Mouse (Mus musculus) neural tube, embryonic 15.5 days (tissue): Measurements from ENCODE around the gene Cenph. TPM values are rescaled to one million over a fixed set of nuclear protein-coding genes. Genes with fewer than 3 reads are reported as not detected.

Experiments used
- ATAC-seq: fragments of 200-750 bp; cut with Nextera tagmentation; 2 replicates; pipeline ENCODE4 v1.8.0; 2017; ENCODE audit warnings: mild to moderate bottlenecking, moderate TSS enrichment, moderate library complexity; ENCODE audit not compliant: low FRiP score
- H3K27ac ChIP-seq: fragments of 300-500 bp; sonication (generic); replicated peaks from 2 replicates; pipeline ENCODE4 v1.5.1; 2015; ENCODE audit warnings: mild to moderate bottlenecking, inconsistent platforms
- H3K27me3 ChIP-seq: fragments of 300-500 bp; sonication (generic); replicated peaks from 2 replicates; pipeline ENCODE4 v1.6.1; 2015; ENCODE audit warnings: inconsistent platforms
- H3K36me3 ChIP-seq: fragments of 300-500 bp; sonication (generic); 2 replicates; pipeline ENCODE4 v1.6.1; 2015; ENCODE audit warnings: inconsistent platforms
- H3K4me1 ChIP-seq: fragments of 300-500 bp; sonication (generic); 2 replicates; pipeline ENCODE4 v1.6.1; 2015; ENCODE audit warnings: inconsistent platforms
- H3K4me2 ChIP-seq: fragments of 300-500 bp; sonication (generic); 2 replicates; pipeline ENCODE4 v1.6.1; 2015; ENCODE audit warnings: inconsistent platforms, mild to moderate bottlenecking, moderate library complexity
- H3K4me3 ChIP-seq: fragments of 300-500 bp; sonication (generic); replicated peaks from 2 replicates; pipeline ENCODE4 v1.5.1; 2015; ENCODE audit warnings: mild to moderate bottlenecking, inconsistent platforms
- H3K9ac ChIP-seq: fragments of 300-500 bp; sonication (generic); replicated peaks from 2 replicates; pipeline ENCODE4 v1.6.1; 2015; ENCODE audit warnings: mild to moderate bottlenecking, inconsistent platforms
- H3K9me3 ChIP-seq: fragments of 300-500 bp; sonication (generic); replicated peaks from 2 replicates; pipeline ENCODE4 v1.6.1; 2016; ENCODE audit warnings: inconsistent platforms
- WGBS: fragments of 180-500 bp; shearing (Covaris S2); methylation state at CpG from one replicate; pipeline ENCODE4 v1.1.7; 2015; ENCODE audit warnings: mixed read lengths; 5-methylcytosine and 5-hydroxymethylcytosine counted together
- polyA plus RNA-seq: library from polyadenylated mRNA; unstranded; fragments of >200 nt; fragmentation: Nextera tagmentation; extraction: Ambion mirVana; gene quantifications from 2 replicates; pipeline ENCODE4 v1.2.1, GENCODE M21; 2015

The Cenph gene
- polyA plus RNA-seq, 1 experiment from 2014 or later, result 5.9 TPM

GRCm38 (mm10) chr13:100721656-100722055, 54.0 kb downstream of the Cenph start:
- Histone ChIP-seq H3K4me1 (peaks cover 6% of the 10 kb centered on the region), H3K36me3 (peaks cover 36% of the 10 kb centered on the region), H3K27ac (no peak overlapping the region), H3K27me3 (no peaks in the 10 kb centered on the region), H3K9me3 (no peaks in the 10 kb centered on the region), H3K4me3 (no peak overlapping the region), H3K4me2 (no peak overlapping the region), H3K9ac (no peak overlapping the region)
- ATAC-seq, result no peak
- 82% methylated on average over 5 of the region's 5 CpGs for WGBS

DNA sequence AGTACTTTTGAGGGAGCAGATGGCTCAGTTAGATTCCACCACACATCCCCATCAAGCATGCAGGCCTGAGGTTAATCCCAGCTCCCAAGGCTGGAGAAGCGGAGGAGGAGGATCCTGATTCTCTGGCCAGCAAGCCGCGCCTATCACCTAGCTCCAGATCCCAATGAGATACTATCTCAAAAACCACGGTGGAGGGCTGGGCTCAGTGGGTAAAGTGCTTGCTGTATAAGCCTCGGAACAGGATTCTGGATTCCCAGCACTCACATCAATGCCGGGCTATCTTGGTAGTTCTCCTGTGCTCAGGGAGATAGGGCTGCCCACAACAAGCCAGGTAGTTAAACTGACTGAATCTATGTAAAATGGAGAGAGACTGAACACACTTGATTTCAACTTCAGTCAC, 60.2 kb downstream of the Cenph start:
- no peak overlapping the region for H3K27ac ChIP-seq
- no peaks in the 10 kb centered on the region for H3K27me3 ChIP-seq
- H3K4me3 ChIP-seq, result no peak overlapping the region
- no peaks in the 10 kb centered on the region for H3K4me1 ChIP-seq
- H3K9me3 ChIP-seq, result no peaks in the 10 kb centered on the region
- H3K36me3 ChIP-seq, result peaks cover 71% of the 10 kb centered on the region
- H3K9ac ChIP-seq, result no peak overlapping the region
- WGBS, result 96% methylated on average over 6 of the region's 6 CpGs
- no peak for ATAC-seq
- no peak overlapping the region for H3K4me2 ChIP-seq

Other genes with a start within 250 kb of the Cenph start
- gene Ocln, start 223.2 kb downstream of the Cenph start, polyA plus RNA-seq, result 6.7 and 13.2 TPM in 2 replicates
- 2.5 and 4.9 TPM in 2 replicates for gene Marveld2, start 158.9 kb downstream of the Cenph start, polyA plus RNA-seq
- 306 and 309 TPM in 2 replicates for gene Ak6, start 124.9 kb downstream of the Cenph start, polyA plus RNA-seq
- gene Rad17, start 124.8 kb downstream of the Cenph start, polyA plus RNA-seq, result 16.2 and 17.3 TPM in 2 replicates
- gene Taf9, start 124.3 kb downstream of the Cenph start, polyA plus RNA-seq, result 25.3 and 29.1 TPM in 2 replicates
- gene Ccdc125, start 106.2 kb downstream of the Cenph start, polyA plus RNA-seq, result 1.5 and 3.7 TPM in 2 replicates
- gene Cdk7, start 45.0 kb downstream of the Cenph start, polyA plus RNA-seq, result 40.2 and 50.5 TPM in 2 replicates
- 164 and 168 TPM in 2 replicates for gene Mrps36, start 31.2 kb downstream of the Cenph start, polyA plus RNA-seq
- 28.1 and 74.7 TPM in 2 replicates for gene Ccnb1, start 10.7 kb upstream of the Cenph start, polyA plus RNA-seq
- gene Slc30a5, start 57.5 kb upstream of the Cenph start, polyA plus RNA-seq, result 34.1 and 38.6 TPM in 2 replicates